Mouse (Mus musculus) stomach, postnatal 0 days (tissue): ENCODE measurements around the gene Auts2. TPM values are rescaled to one million over a fixed set of nuclear protein-coding genes. Genes with fewer than 3 reads are reported as not detected.

Experiments used
- ATAC-seq: fragments of 200-750 bp; cut with Nextera tagmentation; 2 replicates; pipeline ENCODE4 v1.8.0; 2017; ENCODE audit not compliant: low FRiP score, low TSS enrichment
- DNase-seq: peaks from one replicate; pipeline ENCODE4 v3.0.0-alpha.2; 2016; ENCODE audit warnings: low spot score
- H3K27ac ChIP-seq: fragments of 300-500 bp; sonication (generic); replicated peaks from 2 replicates; pipeline ENCODE4 v1.5.1; 2014; ENCODE audit warnings: mild to moderate bottlenecking, control low read depth
- H3K27me3 ChIP-seq: fragments of 300-500 bp; sonication (generic); 2 replicates; pipeline ENCODE4 v1.6.1; 2014; ENCODE audit warnings: low read length; ENCODE audit not compliant: control insufficient read depth, insufficient read depth
- H3K36me3 ChIP-seq: fragments of 300-500 bp; sonication (generic); 2 replicates; pipeline ENCODE4 v1.6.1; 2014; ENCODE audit warnings: low read length, mixed read lengths; ENCODE audit not compliant: control insufficient read depth, insufficient read depth
- H3K4me1 ChIP-seq: fragments of 300-500 bp; sonication (generic); replicated peaks from 2 replicates; pipeline ENCODE4 v1.6.1; 2014; ENCODE audit warnings: antibody characterized with exemption; ENCODE audit not compliant: control insufficient read depth, insufficient read depth
- H3K4me2 ChIP-seq: fragments of 300-500 bp; sonication (generic); replicated peaks from 2 replicates; pipeline ENCODE4 v1.6.1; 2014; ENCODE audit warnings: low read depth, mild to moderate bottlenecking, control low read depth, moderate library complexity
- H3K4me3 ChIP-seq: fragments of 300-500 bp; sonication (generic); 2 replicates; pipeline ENCODE4 v1.5.1; 2014; ENCODE audit warnings: low read depth, low read length, control low read depth
- H3K9ac ChIP-seq: fragments of 300-500 bp; sonication (generic); 2 replicates; pipeline ENCODE4 v1.6.1; 2014; ENCODE audit warnings: mild to moderate bottlenecking, low read length, control low read depth, mixed read lengths
- H3K9me3 ChIP-seq: fragments of 300-500 bp; sonication (generic); 2 replicates; pipeline ENCODE4 v1.6.1; 2016; ENCODE audit warnings: low read length; ENCODE audit not compliant: control insufficient read depth
- CTCF ChIP-seq: IDR thresholded peaks from 2 replicates; pipeline ENCODE4 v1.5.1; 2016; ENCODE audit warnings: antibody characterized with exemption, low read depth, mild to moderate bottlenecking, moderate library complexity
- EP300 ChIP-seq: optimal IDR thresholded peaks from 2 replicates; pipeline ENCODE3; 2016; ENCODE audit warnings: antibody characterized with exemption
- WGBS: fragments of 180-500 bp; shearing (Covaris S2); extraction: QIAGEN DNeasy Blood & Tissue Kit; methylation state at CpG from one replicate; pipeline ENCODE4 v1.1.7; 2014; 5-methylcytosine and 5-hydroxymethylcytosine counted together
- polyA plus RNA-seq: library from polyadenylated mRNA; unstranded; fragments of >200 nt; fragmentation: Nextera tagmentation; extraction: Ambion mirVana; gene quantifications from 2 replicates; pipeline ENCODE4 v1.2.1, GENCODE M21; 2015

Auts2 gene
- polyA plus RNA-seq, 1 experiment from 2014 or later = 7.3 TPM

GRCm38 (mm10) chr5:131449181-131449868 is 1093.8 kb downstream of the Auts2 start:
- no peaks in the 10 kb centered on the region for H3K4me1 ChIP-seq

DNA sequence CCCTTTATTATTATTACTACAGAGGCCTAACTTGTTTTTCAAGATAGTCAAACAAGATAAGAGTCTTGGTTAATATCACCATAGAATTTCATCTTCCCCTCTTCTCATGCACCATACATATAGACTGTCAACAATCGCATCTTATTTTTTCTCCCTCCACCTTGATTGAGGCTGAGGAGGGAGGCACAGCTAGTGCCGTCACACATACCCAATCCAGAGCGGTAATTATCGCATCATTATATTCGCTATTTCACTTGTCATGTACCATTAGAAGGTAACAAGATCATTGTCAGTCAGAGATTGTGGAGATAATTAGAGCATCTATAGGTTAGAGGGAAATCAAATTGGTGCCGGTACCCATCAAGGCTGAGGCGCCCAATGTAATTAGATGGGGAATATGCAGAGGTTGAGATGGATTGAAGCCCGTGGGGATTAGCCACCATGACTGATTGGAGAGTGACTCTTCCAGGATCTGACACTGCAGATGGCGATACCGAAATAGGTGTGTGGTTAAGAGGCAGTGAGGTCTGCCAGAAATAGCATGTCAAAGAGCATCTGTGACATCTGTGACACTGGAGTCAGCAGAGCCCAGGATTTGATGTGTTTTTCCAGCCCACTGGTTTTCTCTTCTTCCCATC is 1107.8 kb downstream of the Auts2 start:
- Histone ChIP-seq H3K27me3 (no peaks in the 10 kb centered on the region), H3K4me1 (no peaks in the 10 kb centered on the region), H3K9ac (no peak overlapping the region), H3K9me3 (no peaks in the 10 kb centered on the region), H3K4me2 (no peak overlapping the region), H3K27ac (no peak overlapping the region), H3K36me3 (peaks cover 12% of the 10 kb centered on the region), H3K4me3 (no peak overlapping the region)
- no peak for ATAC-seq
- TF ChIP-seq CTCF (no peak), EP300 (no peak)
- WGBS = 89% methylated on average over 10 of the region's 10 CpGs
- DNase-seq = no peak

More at GRCm38 (mm10) chr5:131449181-131449868, 1093.8 kb downstream of the Auts2 start:
- no peak for ATAC-seq
- Histone ChIP-seq H3K27ac (no peak overlapping the region), H3K36me3 (peaks cover 25% of the 10 kb centered on the region), H3K9me3 (no peaks in the 10 kb centered on the region), H3K27me3 (no peaks in the 10 kb centered on the region), H3K9ac (no peak overlapping the region), H3K4me2 (no peak overlapping the region), H3K4me3 (no peak overlapping the region)
- TF ChIP-seq EP300 = no peak
- TF ChIP-seq CTCF = no peak
- no peak for DNase-seq
- 94% methylated on average over 7 of the region's 7 CpGs for WGBS

GRCm38 (mm10) chr5:131433291-131433690 is 1109.9 kb downstream of the Auts2 start:
- 81% methylated on average over 4 of the region's 4 CpGs for WGBS
- Histone ChIP-seq H3K9ac (no peak overlapping the region), H3K4me2 (no peak overlapping the region), H3K27me3 (no peaks in the 10 kb centered on the region), H3K4me1 (no peaks in the 10 kb centered on the region), H3K4me3 (no peak overlapping the region), H3K9me3 (no peaks in the 10 kb centered on the region), H3K36me3 (no peaks in the 10 kb centered on the region), H3K27ac (no peak overlapping the region)
- TF ChIP-seq EP300 (no peak), CTCF (no peak)
- ATAC-seq (no peak), DNase-seq (no peak)

GRCm38 (mm10) chr5:131431896-131432295 is 1111.2 kb downstream of the Auts2 start:
- H3K9me3 ChIP-seq = no peaks in the 10 kb centered on the region
- no peak for TF ChIP-seq EP300
- TF ChIP-seq CTCF = no peak
- H3K4me3 ChIP-seq = no peak overlapping the region
- ATAC-seq = no peak
- WGBS = 71% methylated on average over 7 of the region's 7 CpGs
- no peak for DNase-seq
- no peak overlapping the region for H3K27ac ChIP-seq
- no peaks in the 10 kb centered on the region for H3K4me1 ChIP-seq
- H3K9ac ChIP-seq = no peak overlapping the region
- H3K36me3 ChIP-seq = no peaks in the 10 kb centered on the region
- no peaks in the 10 kb centered on the region for H3K27me3 ChIP-seq
- no peak overlapping the region for H3K4me2 ChIP-seq

GRCm38 (mm10) chr5:131430109-131430508 is 1113.0 kb downstream of the Auts2 start:
- no peak overlapping the region for H3K27ac ChIP-seq
- no peaks in the 10 kb centered on the region for H3K4me1 ChIP-seq
- TF ChIP-seq CTCF (peak; percentile 93), EP300 (no peak)
- 13% methylated on average over 8 of the region's 8 CpGs for WGBS
- H3K36me3 ChIP-seq = no peaks in the 10 kb centered on the region
- DNase-seq (peak; percentile 63), ATAC-seq (0 out of 2 replicates have a peak, but pooled peaks have one; percentile 38)
- no peak overlapping the region for H3K4me2 ChIP-seq
- H3K27me3 ChIP-seq = no peaks in the 10 kb centered on the region
- H3K9me3 ChIP-seq = no peaks in the 10 kb centered on the region
- H3K9ac ChIP-seq = no peak overlapping the region
- H3K4me3 ChIP-seq = no peak overlapping the region

GRCm38 (mm10) chr5:131429563-131429962 is 1113.6 kb downstream of the Auts2 start:
- Histone ChIP-seq H3K4me3 (no peak overlapping the region), H3K9ac (no peak overlapping the region), H3K27ac (no peak overlapping the region), H3K27me3 (no peaks in the 10 kb centered on the region), H3K9me3 (no peaks in the 10 kb centered on the region), H3K4me1 (no peaks in the 10 kb centered on the region), H3K4me2 (no peak overlapping the region), H3K36me3 (no peaks in the 10 kb centered on the region)
- ATAC-seq (no peak), DNase-seq (no peak)
- WGBS = 38% methylated on average over 6 of the region's 6 CpGs
- TF ChIP-seq CTCF (peak; percentile 46), EP300 (no peak)
